Mouse (Mus musculus): ENCODE results near the gene Pold1. TPM values are rescaled to one million over a fixed set of nuclear protein-coding genes. Genes with fewer than 3 reads are reported as not detected.

Gene Pold1
- polyA plus RNA-seq, 1 experiment = 23.7 TPM

DNA sequence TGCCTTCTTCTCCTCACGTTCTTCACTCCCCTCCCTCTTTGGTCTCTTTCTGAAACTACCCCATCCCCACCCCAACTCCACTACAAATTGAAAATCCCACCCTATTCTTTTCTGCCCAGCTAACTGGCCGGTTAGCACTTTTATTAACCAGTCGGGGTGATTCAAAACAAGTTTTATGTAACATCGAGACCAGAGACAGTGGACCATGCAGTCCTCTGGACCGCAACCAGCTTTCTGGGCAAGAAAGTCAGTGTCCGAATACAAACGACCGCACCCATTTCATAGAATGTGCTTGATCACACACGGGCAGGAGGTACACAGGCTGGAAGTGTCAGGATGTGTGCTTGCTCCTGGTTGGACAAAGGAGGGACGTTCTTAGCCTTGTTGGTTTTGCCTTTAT, 15.8 kb upstream of the Pold1 start:
- TF ChIP-seq POLR2A (IDR thresholded peaks at IDR 0.05; ENCODE audit: low read depth, low read length) (no peak), CTCF (IDR thresholded peaks at IDR 0.05; ENCODE audit: borderline replicate concordance, insufficient read depth, low read length) (no peak)
- Histone ChIP-seq H3K4me3 (ENCODE audit: insufficient read depth, low read length) (no peak overlapping the region), H3K27ac (ENCODE audit: insufficient read depth, low read length) (no peak overlapping the region), H3K4me1 (ENCODE audit: control insufficient read depth, insufficient read depth, low read length) (no peaks in the 10 kb centered on the region)

DNA sequence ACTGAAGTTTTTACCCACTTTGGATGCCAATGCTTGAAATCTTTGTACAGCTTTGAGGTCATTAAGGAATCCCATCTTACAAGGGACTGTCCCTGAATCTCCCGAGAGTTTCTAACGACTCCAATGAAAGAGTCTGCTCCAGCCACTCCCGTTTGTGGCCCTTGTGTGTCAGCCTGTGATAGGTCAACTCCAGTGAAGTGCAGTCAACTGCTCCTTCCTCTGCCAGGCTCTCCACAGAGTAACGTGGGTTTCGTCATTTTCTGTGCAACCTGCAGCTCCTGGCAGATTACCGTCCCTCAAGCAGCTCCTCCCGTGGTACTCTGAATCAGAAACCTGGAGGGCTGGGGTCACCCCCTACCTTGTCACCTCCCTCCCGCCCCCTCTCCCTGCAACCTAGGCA, 14.6 kb upstream of the Pold1 start:
- H3K4me3 ChIP-seq (ENCODE audit: insufficient read depth, low read length) = no peak overlapping the region
- no peak for TF ChIP-seq CTCF (IDR thresholded peaks at IDR 0.05; ENCODE audit: borderline replicate concordance, insufficient read depth, low read length)
- TF ChIP-seq POLR2A (IDR thresholded peaks at IDR 0.05; ENCODE audit: low read depth, low read length) = no peak
- H3K4me1 ChIP-seq (ENCODE audit: control insufficient read depth, insufficient read depth, low read length) = no peaks in the 10 kb centered on the region
- H3K27ac ChIP-seq (ENCODE audit: insufficient read depth, low read length) = no peak overlapping the region

DNA sequence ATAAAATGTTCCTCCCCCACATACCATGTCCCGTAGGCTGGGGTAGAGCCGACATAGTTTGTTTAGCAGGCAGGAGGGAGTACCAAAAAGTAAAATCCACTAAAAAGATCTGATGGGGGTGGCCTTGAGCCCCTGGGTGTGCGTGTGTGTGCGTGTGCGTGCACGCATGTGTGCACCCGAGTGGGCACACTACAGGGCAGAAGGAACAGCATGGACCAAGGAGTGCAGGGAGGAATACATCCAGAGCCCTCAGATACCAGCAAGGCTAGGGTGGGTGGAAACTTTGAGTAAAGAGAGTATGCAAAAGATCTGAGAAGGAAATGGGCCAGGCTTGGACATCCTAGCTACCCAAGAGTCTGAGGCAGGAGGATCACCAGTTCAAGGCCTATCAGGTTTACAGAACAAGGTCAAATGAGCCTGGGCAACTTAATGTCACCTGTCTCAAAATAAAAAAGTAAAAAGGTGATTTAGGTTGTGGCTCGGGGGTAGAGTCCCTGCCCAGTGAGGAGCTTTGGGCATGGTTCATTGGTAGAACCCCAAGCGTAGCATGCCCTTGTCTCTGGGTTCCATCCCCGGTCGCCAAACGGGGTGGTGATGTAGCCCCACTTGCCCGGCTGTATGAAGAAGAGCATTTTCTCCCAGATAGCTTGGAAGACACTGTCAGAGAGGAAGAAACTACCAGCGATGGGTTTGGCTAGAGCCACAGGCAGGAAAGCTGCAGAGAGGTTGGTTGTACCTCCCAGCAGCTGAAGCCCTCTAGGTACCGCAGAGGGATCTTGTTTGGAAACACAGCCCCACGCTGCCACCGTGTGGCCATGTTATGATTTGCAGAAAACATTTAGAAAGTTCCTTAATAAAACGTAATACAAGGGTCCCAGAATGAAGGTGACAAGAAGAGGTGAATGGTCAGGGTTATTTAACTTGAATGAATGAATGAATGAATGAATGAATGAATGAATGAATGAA, 12.1 kb upstream of the Pold1 start:
- TF ChIP-seq CTCF (IDR thresholded peaks at IDR 0.05; ENCODE audit: borderline replicate concordance, insufficient read depth, low read length) (peak; percentile 70; the same call in 1 of the 2 replicates), POLR2A (IDR thresholded peaks at IDR 0.05; ENCODE audit: low read depth, low read length) (no peak)
- Histone ChIP-seq H3K4me3 (ENCODE audit: insufficient read depth, low read length) (no peak overlapping the region), H3K27ac (ENCODE audit: insufficient read depth, low read length) (no peak overlapping the region), H3K4me1 (ENCODE audit: control insufficient read depth, insufficient read depth, low read length) (no peaks in the 10 kb centered on the region)

- TF ChIP-seq POLR2A (IDR thresholded peaks at IDR 0.05; ENCODE audit: low read depth, low read length) (no peak), CTCF (IDR thresholded peaks at IDR 0.05; ENCODE audit: borderline replicate concordance, insufficient read depth, low read length) (no peak)
- H3K4me3 ChIP-seq (ENCODE audit: insufficient read depth, low read length) = no peak overlapping the region
- H3K4me1 ChIP-seq (ENCODE audit: control insufficient read depth, insufficient read depth, low read length) = no peaks in the 10 kb centered on the region
- H3K27ac ChIP-seq (ENCODE audit: insufficient read depth, low read length) = no peak overlapping the region
Measured at GRCm38 (mm10) chr7:44557629-44558028, 9.0 kb upstream of the Pold1 start.

GRCm38 (mm10) chr7:44553826-44554225, 5.2 kb upstream of the Pold1 start, which contains the start of gene Nr1h2:
Gene Nr1h2 (minus strand): TSS chr7:44553951.
- TF ChIP-seq CTCF (IDR thresholded peaks at IDR 0.05; ENCODE audit: borderline replicate concordance, insufficient read depth, low read length) (no peak), POLR2A (IDR thresholded peaks at IDR 0.05; ENCODE audit: low read depth, low read length) (peak; percentile 59)
- H3K27ac ChIP-seq (ENCODE audit: insufficient read depth, low read length) = peak within 1 kb of the TSS; percentile 91

GRCm38 (mm10) chr7:44553196-44553764, 4.6 kb upstream of the Pold1 start:
- Histone ChIP-seq H3K4me3 (ENCODE audit: insufficient read depth, low read length) (peak overlapping the region; percentile 92), H3K27ac (ENCODE audit: insufficient read depth, low read length) (peak overlapping the region; percentile 91), H3K4me1 (ENCODE audit: control insufficient read depth, insufficient read depth, low read length) (no peaks in the 10 kb centered on the region)
- TF ChIP-seq POLR2A (IDR thresholded peaks at IDR 0.05; ENCODE audit: low read depth, low read length) (no peak), CTCF (IDR thresholded peaks at IDR 0.05; ENCODE audit: borderline replicate concordance, insufficient read depth, low read length) (no peak)

More at GRCm38 (mm10) chr7:44553826-44554225, 5.2 kb upstream of the Pold1 start, which contains the start of gene Nr1h2:
- Histone ChIP-seq H3K4me1 (ENCODE audit: control insufficient read depth, insufficient read depth, low read length) (no peaks in the 10 kb centered on the region), H3K4me3 (ENCODE audit: insufficient read depth, low read length) (peak within 1 kb of the TSS; percentile 92)

DNA sequence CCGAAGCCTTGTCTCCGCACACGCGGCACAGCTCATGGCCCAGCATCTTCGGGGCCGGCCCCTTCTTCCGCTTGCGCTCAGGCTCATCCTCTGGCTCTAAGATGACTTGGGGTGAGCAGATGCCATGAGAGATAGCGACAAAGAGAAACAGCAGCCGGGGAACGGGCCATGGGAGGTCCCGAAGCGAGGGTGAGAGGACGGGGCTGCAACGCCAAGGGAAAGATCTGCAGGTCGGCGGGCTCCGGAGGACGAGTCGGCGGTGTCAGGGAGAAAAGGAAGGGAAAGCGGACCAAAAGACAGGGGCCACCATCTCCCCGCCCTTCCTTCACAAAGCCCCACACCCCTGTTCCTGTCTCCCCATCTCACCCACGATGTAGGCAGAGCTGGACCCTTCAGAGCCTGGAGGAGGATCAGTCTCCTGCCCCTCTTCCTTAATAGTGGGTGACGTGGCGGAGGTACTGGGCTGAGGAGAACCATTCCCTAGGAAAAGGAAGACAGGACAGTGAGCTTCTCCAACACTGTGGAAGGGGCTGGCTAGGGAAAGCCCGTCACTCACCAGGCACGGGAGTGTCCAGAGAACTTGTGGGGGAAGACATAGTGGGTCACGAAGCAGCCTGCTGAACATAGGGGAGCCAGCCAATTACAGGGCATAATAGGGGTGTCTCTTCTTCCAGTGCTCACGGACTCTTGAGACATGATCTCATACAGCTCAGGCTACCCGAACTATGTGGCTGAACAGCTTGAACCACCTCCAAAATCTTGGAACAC, 3.7 kb upstream of the Pold1 start:
- H3K27ac ChIP-seq (ENCODE audit: insufficient read depth, low read length) = no peak overlapping the region
- no peak for TF ChIP-seq CTCF (IDR thresholded peaks at IDR 0.05; ENCODE audit: borderline replicate concordance, insufficient read depth, low read length)
- TF ChIP-seq POLR2A (IDR thresholded peaks at IDR 0.05; ENCODE audit: low read depth, low read length) = no peak
- H3K4me1 ChIP-seq (ENCODE audit: control insufficient read depth, insufficient read depth, low read length) = no peaks in the 10 kb centered on the region
- peak overlapping the region; percentile 92; the same call in 1 of the 2 replicates for H3K4me3 ChIP-seq (ENCODE audit: insufficient read depth, low read length)

DNA sequence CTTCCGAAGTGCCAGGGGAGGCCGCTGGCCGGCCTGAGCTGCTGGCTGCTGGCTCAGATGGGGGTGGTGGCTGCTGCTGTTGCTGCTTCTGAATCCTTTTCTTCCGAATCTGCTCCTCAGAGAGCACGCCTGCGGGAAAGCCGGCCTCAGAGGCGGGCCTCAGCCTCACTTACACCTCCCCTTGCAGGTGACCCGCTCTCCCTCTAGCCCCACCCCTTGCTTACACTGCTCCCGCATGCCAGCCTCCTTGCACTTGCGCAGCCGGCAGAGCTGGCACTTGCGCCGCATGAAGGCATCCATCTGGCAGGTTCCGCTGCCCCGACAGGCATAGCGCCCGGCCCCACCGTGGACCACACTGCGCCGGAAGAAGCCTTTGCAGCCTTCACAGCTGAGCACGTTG, 3.1 kb upstream of the Pold1 start:
- no peaks in the 10 kb centered on the region for H3K4me1 ChIP-seq (ENCODE audit: control insufficient read depth, insufficient read depth, low read length)
- no peak overlapping the region for H3K27ac ChIP-seq (ENCODE audit: insufficient read depth, low read length)
- no peak overlapping the region for H3K4me3 ChIP-seq (ENCODE audit: insufficient read depth, low read length)
- TF ChIP-seq CTCF (IDR thresholded peaks at IDR 0.05; ENCODE audit: borderline replicate concordance, insufficient read depth, low read length) (no peak), POLR2A (IDR thresholded peaks at IDR 0.05; ENCODE audit: low read depth, low read length) (no peak)

DNA sequence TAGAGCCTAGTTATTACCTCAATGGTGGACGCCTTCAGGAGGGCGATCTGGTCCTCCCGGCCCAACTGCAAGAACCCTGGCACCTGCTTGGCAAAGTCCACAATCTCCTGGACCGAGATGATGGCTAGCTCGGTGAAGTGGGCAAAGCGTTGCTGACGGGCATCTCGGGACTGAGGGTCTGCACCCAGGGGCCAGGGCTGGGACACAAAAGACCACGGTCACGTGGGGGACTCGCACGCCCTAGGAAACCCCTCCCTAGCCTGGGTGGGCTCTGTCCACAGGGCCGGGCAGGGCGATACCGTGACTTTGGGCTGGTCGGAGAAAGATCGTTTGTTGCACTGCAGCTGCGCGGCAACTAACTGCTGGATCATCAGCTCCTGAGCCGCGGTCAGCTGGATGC, 2.7 kb upstream of the Pold1 start:
- no peak overlapping the region for H3K27ac ChIP-seq (ENCODE audit: insufficient read depth, low read length)
- H3K4me1 ChIP-seq (ENCODE audit: control insufficient read depth, insufficient read depth, low read length) = no peaks in the 10 kb centered on the region
- TF ChIP-seq POLR2A (IDR thresholded peaks at IDR 0.05; ENCODE audit: low read depth, low read length) (no peak), CTCF (IDR thresholded peaks at IDR 0.05; ENCODE audit: borderline replicate concordance, insufficient read depth, low read length) (no peak)
- no peak overlapping the region for H3K4me3 ChIP-seq (ENCODE audit: insufficient read depth, low read length)

Measured in embryonic fibroblast, embryonic 13.5 days (primary cell).